Mouse (Mus musculus) ovary, adult 18-20 months (tissue): ENCODE data around the gene Gm45716.
"Not testable (repeated sequence)": the region's sequence is repeated elsewhere in the genome, so short reads cannot be mapped to it uniquely, and the experiment has no call there.

ENCODE experiments used
- DNase-seq: peaks from one replicate; pipeline ENCODE4 v3.0.0; 2022; ENCODE audit warnings: low spot score, mixed read lengths

Gene Gm45716

DNA sequence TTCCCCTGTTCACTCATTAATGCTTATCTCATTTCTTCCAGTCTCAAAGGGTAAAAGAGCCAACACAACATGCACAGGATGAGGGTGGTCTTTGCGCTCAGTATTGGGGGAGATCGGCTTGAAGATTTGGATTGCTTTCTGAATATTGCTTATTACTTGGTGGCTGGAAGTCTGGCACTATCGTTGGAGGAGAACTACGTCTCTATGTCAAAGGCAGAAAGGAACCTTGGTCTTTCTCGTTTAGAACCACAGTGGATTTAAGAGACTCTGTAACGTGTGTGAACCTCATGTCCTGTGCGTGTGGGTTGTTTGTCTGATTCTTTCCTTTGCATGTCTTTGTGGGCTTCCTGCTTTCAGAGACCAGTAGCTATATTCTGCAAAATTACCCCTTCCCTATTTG is 63.2 kb downstream of the Gm45716 start:
- no peak for DNase-seq

DNA sequence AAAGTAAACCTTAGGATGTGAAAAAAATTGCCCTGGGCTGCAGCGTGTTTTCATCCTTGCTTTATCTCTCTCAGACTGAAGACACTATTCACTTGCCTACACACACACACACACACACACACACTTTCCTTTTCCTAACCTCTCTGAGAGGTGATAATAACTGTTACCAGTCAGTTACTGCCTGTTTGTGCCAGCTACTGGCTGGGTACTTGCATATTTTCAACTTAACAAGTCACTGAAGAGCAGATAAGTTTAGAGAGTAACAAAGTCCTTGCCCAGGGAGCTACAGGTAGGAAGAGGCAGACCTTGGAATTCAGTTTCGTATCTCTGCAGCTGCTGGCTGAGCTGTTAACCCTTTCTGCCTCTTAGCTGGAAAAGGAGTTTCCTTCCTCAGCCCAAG is 64.4 kb downstream of the Gm45716 start:
- no peak for DNase-seq

DNA sequence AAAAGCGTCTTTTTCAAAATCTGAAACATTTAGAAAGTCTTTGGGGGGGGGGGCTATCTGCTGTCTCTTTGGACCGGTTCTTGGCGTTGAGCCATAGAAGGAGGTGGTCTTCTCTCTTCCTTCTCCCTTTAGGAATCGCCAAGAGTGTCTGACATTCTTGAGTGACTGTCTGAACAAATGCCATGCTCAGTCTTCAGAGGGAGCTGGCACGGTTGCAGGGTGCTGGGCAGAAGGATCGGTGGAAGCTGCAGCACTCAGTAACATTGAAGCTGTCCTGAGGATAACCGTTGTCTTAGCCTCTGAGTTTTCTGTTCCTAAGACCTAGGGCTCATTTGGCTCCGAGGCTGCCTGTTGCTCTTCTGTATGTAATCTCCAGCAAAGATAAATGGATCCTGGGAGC is 64.9 kb downstream of the Gm45716 start:
- DNase-seq = no peak

DNA sequence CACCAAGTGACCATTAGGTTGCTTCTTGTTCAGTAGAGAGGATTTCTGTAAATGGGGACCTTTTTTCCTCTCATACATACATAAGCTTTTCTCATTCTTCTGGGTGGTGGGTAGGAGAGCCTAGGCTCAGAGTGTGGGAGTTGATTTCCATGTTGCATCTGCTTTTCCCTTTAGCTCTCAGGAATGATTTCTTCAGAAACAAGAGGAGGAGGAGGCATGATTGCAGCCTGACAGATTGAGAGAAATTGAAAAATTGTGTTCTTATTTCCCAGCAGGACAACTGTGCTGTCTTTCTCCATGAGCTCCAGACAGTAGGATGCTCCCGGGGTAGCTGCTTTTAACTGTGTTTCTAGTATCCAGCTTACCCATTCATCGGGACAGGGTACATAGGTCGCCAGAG is 67.1 kb downstream of the Gm45716 start:
- DNase-seq = no peak

DNA sequence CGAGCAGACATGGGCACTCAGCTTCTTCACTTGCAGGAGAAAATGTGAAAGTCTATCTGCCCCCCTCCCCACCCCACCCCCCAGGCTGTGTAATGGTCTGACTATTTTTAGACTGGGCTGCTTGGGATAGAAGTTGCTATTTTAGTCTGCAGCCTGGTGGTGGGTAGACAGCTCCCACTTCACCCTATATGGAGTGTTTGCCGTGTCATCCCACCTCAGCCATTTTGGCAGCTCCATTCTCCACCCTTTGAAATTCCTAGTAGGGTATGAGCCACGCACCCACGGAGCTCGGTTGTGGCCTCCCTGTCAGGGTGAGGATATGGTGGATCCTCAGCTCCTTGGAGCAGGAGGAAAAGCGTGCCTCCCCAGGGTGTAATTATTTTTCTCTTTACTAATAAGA is 68.2 kb downstream of the Gm45716 start:
- DNase-seq = no peak

DNA sequence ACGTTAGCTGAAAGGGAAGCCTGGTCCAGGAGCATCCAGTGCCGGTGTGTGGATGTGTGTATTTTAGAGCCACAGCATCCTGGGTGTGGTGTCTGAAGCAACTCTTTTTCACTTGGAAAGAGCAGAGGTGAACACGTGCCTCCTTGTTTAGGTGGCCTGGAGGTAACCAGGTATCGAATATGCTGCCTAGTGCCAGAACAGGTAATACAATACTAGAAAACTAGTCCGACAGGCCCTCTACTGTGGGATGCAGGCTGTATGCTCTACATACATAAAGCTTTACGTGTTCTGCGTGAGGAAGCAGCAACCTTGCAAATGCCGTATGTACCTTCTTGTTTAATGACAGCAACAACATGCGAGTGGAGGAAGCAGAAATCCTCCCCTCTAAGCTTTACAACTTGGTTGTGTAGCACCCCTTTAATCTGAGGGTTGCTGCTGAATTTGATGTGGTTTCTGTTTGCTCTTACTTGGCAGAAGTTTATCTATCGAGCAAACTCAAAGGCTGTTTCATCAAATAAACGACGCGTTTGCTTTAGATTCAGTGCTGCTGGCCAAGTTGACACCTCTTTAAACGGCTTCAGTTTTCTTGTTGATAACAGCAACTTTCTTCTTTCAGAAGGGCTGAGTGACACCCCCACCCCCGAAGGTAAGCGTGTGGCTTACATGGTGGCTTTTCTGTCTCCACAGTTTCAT is 69.5 kb downstream of the Gm45716 start:
- DNase-seq = no peak

DNA sequence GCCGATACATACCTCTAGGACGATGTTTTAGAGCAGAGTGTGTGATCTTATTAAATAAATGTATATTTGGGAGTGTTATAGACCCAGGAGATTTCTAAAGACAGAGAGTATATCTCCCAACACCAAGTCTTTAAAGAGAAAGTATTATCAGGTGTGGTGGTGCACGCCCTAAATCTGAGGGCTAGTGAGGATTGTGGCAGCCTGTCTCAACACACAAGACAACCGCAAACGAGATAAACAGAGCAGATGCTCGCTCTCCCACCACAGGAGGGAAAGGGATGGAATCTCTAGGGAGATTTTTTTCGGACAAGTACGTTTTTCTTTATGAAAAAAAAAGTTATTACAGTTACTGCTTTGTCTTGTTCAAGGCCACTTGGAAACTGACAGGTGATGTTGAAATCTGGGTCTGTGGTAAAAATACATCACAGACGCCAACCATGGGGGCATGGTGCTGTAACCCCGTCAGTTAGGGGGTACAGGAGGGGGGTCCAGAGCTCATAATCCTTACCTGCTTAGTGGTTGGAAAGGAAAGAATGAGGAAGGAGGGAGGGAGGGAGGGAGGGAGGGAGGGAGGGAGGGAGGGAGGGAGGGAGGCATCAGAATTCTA is 70.9 kb downstream of the Gm45716 start:
- DNase-seq = no peak

DNA sequence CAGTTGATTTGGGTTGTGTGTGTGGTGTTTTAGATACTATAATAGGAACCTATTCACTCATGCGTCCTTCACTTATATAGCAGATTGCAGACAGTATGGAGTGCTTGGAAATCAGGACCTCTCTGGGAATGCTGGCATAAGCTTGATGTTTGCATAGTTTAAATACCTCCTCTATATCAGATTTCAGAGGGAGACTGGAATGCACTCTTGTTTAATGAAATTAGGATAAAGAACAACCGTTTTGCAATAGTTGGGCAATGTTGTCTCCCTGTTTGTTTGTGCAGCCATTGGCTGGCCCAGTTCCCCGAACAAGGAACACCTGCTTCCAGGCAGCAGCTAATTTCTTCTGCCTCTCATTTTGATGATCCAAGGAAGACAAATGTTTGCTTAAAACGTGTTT is 71.6 kb downstream of the Gm45716 start:
- no peak for DNase-seq

DNA sequence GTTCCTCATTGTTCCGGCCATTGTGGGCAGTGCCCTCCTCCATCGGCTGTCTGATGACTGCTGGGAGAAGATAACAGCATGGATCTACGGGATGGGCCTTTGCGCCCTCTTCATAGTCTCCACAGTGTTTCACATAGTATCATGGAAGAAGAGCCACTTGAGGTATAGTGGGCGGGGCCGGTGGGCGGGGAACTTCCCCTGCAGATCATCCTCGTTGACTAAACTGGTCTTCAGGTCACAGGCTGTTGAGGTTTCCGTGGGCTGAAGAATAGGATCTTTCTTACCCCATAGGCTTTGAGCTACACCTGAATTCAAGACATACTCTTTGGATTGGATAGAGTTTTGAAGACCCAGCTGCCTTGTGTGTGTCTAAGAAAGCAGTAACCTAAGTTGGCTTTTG is 72.3 kb downstream of the Gm45716 start:
- no peak for DNase-seq

DNA sequence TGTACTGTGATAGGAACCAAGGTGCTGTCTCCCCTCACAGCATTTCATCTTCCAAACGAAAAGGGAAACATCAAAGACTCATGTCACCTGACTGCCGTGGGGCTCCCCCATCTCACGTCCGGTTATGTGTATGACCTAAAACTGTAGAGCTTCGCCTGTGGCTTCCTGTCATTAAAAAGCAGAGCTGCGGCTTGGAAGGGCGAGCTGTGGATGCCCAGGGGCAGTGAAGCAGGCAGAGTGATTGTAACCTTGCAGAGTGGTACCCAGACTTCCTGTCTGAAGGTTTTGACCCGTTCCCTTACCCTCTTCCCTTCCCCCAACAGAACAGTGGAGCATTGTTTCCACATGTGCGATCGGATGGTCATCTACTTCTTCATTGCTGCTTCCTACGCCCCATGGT is 76.7 kb downstream of the Gm45716 start:
- no peak for DNase-seq

DNA sequence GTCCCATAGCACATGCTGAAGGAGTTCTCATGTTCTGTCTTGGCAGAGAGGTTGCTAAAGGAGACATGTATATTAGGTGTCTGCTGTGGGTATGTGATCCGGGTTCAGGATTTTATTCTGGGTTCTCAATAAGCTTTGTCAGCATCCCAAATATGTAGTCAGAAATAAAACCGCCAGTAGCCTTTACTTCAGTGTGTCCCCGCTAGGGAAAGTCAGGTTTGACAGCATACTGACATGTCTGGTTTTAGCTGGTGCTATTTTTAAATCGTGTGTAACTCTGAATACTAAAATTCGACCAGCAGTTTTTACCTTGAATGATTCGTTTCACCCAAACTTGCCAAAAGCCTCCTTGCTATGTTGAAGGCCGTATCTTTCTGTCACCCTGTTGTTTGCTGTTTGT is 78.1 kb downstream of the Gm45716 start:
- no peak for DNase-seq

DNA sequence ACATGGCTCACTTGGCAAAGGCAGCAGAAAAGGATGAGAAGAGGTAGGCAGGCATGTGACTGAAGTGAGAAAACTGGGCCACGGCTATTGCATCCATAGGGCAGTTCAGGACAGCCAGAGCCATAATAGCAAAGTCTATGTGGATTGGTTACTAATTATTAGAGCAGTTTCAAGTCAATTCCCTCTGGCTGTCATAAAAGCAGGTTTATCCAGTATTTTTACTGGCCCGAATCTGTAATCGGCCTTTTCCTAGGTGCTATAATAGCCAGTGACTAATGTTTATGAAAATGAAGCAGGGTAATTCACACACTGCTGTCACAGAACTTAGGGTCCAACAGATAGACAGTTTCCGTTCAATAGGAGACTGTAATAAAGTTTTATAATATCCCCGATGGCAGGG is 81.5 kb downstream of the Gm45716 start:
- no peak for DNase-seq

DNA sequence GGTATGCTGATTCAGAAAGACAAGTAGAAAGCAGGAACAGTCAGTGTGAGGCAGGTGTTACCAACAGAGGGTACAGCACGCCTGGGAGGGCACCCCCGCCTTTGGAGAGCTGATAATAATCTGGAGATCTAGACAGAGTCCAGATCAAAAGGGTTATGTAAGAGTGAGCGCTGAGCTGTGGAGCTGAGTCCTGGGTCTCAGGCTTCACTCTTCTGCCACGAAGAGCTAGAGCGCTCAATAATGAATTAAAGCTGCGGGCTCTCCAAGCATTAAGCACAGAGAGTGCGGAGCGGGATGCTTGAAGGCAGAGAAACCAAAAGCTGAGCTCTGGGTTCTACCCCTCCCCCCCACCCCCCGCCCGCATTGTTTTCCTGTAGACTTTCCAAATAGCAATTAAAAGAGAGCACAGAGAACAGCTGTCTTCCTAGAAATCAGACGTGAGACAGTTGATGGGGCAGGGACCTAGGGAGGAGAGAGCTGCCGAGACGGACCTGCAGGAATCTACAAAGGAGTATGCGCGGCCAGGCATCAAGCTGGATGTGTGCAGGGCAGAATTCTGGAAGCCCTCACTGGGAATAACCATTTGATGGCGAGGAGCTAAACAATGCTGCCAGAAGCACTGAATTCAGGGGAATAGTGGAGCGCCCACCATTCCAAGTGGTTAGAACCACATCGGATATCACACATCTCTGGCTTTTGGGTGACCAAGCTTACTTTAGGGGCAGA is 82.1 kb downstream of the Gm45716 start:
- DNase-seq = no peak

DNA sequence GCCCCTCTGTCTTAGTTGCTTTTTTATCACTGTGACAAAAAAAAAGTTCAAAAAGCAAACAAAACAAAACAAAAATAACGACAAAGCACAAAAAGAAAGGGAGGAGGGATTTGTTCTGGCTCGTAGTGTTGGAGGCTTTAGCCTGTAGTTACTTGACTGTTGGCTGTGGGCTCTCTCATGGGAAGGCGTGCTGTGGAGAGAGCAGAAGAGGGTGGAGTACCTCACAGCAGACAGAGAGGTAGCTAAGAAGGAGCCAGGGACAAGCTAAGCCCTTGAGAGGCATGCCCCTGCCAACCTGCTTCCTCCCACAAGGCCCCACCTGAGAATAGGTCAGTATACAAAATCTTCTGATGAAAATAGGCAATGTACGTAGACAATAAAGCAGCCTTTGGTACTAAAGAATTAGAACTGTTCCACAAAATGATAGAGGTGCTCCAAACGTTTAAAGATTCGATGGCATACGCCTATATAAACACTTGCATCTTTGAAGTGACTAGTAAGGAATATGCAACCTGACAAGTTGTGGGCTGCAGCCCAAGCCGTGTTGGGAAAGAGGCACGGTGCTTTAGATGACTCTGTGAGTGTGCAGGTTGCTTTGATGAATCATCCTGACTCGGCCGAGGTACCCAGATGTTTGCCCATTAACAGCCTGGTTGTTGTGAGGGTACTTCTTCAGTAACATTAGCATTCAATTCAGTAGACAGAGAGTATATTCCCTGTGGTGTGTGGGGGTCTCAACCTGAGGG is 82.8 kb downstream of the Gm45716 start:
- DNase-seq = no peak

DNA sequence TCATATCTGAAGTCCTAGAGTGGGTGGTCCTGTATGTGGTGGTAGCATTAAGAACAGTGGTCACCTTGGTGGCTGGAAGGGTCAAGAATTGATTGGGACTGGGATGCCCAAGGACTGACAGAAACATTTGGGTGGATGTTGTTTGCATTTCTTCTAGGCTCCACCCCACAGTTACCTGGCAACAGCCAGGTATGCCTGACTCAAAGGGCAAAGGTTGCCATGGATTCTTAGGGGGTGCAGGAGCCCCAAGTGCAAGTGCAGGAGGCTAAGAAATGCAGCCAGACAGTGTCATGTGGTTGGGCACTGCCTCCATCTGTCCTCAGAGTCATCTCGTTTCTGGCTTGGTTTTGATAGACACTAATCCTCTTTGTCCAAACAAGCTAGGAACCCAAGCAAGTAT is 86.7 kb downstream of the Gm45716 start:
- no peak for DNase-seq

DNA sequence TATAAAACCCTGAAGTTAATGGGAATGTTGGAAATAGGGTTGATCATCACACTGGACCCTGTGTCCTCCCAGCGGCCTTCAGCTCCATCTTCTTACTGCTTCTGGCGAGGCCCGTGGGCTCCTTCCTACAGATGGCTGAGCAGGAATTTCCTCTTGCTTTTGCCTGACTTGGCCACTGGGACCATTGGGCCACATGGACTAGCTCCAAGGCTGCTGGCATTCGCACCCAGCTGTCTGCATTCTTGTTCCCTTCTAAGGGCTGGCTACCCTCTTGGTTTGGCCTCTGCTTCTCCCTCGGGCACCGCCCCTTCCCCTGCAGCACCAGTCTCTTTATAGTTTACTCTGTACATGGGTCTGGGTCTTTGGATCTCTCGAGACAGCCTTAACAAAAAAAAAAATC is 88.2 kb downstream of the Gm45716 start:
- DNase-seq = no peak

DNA sequence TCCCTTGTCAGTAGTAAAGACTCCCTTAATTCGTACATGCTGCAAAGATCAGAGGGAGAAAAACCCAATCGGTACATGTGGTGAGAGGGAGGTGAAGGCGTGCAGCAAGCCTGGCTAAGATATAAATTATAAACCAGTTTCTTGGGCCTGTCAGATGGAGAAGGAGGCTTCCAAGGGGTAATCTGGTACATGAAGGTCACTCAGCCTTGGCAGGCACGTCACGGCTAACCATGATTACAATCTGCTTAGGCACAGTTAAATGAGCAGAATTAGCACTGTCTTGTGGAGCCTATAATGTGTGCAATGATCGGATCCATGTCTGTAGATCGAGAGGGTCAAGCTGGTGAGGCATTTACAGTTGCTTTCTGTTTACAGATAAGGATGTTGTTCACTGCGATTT is 88.7 kb downstream of the Gm45716 start:
- DNase-seq = peak; percentile 31

DNA sequence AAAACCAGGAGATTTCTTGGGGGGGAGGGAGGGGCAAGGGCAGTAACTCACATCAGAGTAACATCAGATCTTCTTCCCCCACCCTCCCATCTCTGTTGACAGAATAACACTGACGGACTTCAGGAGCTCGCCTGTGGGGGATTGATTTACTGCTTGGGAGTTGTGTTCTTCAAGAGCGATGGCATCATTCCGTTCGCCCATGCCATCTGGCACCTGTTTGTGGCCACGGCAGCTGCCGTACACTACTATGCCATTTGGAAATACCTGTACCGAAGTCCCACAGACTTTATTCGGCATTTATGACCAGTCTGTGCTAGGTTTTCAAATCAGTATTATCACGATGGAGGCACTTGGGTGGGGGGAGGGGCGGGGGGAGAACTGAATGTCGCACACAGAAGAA is 89.1 kb downstream of the Gm45716 start:
- no peak for DNase-seq

DNA sequence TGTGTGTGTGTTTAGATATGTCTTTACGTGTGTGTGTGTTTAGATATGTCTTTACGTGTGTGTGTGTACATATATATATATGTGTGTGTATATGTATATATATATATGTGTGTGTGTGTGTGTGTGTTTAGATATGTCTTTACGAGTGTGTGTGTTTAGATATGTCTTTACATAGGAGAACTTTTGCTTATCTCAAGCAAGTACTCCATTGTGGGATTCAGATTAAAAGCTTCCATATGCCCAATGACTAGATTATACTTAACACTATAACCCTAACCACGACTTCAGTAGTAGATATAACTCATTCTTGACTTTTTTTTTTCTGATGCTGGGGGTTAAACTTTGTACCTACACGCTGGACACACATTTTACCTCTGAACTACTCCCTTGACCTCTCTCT is 92.6 kb downstream of the Gm45716 start:
- no peak for DNase-seq

DNA sequence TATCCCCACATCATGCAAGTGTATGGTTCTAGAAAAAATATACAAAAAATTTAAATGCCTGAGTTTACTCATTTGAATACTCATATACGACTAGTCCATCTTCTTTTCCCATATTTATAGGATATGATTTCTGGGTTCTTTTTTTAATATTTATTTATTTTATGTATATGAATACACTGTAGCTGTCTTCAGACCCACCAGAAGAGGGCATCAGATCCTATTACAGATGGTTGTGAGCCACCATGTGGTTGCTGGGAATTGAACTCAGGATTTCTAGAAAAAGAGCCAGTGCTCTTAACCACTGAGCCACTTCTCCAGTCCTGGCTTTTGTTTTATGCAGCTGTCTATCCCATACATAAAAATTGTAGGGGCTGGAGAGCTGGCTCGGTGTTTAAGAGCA is 94.5 kb downstream of the Gm45716 start:
- DNase-seq = not testable (repeated sequence)

DNA sequence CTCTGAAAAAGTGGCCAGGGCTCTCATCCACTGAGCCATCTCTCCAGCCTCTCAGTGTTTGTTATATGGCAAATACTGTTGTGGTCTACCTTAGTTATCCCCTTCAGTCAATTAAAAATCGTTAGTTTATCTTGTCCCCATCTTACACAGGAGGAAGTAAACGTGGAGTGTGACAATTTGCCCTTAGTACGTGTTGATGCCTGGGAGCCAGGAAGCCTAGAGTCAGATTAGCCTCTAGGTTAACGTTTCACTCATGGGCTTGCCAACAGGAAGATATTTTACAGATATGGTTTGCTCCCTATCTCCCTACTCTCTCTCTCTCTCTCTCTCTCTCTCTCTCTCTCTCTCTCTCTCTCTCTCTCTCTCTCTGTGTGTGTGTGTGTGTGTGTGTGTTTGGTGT is 95.7 kb downstream of the Gm45716 start:
- no peak for DNase-seq

DNA sequence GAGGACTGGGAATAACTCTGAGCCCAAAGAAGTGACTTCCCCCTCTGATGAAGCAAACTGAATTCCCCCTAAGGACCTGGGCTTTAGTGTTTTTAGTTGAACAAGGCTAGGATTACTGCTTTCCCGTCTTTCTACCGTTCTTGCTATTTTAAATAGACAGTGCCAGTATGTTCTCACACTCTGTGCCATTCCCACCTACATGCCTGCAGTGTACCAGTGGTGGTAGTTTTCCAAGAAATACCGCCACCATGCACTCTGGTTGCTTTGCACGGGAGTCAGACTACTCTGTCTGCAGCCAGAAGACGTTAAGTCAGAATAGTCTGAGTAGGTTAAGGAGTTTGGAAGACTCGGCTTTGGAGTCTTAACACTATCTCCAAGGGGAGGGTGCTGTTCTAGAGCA is 96.1 kb downstream of the Gm45716 start:
- DNase-seq = no peak

DNA sequence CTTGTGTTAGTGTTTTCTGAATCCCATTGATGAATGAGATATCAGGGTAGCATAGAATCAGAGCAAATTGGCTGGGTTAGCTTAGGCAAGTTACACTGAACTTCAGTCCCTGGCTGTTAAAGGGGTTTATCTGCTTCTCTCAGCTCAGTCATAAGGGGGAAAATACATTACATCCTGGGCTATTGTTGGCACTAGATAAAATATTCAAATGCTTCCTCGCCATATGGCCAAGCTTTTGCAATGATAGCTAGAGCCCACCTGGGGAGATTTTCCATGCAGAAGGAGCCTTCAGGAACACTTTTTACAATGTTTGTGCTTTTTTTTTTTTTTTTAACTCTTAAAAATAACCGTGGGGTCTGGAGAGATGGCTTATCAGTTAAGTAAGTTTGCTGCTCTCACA is 96.6 kb downstream of the Gm45716 start:
- no peak for DNase-seq
